Mouse (Mus musculus) kidney, postnatal 25 days (tissue): ENCODE measurements around the gene Hs3st6.
"Not testable (repeated sequence)": the region's sequence is repeated elsewhere in the genome, so short reads cannot be mapped to it uniquely, and the experiment has no call there.

Experiments
- DNase-seq, 2 experiments: peaks; one replicate each; pipeline ENCODE4 v3.0.0; 2021; ENCODE audit warnings: mixed read lengths in 2 of 2

The Hs3st6 gene

DNA sequence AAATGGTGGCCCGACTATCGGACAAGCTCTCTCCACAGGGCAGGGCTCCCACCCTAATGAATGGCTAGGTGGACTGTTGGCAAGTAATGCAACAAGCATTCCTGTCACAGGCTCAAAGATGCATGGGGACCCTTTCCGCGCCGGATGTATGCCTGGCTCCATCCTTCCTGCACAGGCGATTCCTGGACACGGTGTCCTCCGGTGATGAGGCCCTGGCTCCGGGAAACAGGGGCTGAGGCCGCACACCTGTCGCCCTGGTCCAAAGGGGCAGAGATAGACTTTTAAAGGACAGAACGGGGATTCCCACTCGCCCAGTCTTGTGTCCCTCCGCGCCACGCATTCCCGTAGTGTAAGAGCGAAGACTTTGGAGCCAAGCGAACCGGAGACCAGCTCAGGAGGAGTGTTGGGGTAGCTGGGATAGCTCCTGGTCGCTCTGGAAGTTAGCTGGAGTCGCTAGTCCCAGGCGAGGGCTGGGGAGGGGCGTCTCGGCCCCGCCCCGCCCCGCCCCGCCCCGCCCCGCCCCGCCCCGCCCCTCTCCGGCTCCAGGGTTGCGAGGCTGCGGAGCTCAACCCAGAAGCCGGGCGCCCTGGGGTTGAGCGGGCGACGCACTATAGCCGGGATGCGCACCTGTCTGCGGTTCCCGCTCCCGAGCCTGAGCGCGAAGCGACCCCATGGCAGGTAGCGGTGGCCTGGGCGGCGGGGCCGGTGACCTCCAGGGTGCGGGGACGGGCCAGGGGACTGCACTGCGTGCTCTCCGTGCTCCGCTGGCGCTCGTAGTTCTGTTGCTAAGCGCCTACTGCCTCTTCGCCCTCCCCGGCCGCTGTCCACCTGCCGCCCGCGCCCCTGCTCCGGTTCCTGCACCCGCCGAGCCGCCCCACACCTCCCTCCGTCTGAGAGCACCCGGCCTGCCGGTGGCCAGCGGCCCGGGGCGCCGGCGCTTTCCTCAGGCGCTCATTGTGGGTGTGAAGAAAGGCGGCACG lies at the start of gene Hs3st6:
Hs3st6 (plus strand) TSS at position 574 of the 980 bp plus-strand sequence.
- peak; percentile 42 to 69 for DNase-seq

DNA sequence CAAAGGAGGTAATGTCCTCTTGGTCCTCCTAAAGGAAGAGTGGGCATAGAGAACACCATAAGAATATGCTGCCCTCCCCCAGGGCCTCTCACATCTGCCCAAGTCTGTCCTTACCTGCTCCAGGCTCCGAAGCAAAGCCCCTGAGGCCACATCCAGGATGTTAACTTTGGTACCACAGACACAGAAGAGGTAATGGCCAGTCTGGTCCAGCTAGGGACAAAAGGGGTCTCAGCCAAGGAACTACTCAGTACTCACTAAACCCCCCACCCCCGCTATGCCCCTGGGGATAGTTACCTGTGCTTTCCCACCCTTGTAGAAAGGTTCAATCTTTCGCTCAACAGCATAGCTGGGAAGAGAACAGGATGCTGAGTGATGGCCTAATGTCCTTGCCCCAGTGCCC lies 47.0 kb upstream of the Hs3st6 start:
- peak in 1 of 2 experiments; percentile 33 for DNase-seq

DNA sequence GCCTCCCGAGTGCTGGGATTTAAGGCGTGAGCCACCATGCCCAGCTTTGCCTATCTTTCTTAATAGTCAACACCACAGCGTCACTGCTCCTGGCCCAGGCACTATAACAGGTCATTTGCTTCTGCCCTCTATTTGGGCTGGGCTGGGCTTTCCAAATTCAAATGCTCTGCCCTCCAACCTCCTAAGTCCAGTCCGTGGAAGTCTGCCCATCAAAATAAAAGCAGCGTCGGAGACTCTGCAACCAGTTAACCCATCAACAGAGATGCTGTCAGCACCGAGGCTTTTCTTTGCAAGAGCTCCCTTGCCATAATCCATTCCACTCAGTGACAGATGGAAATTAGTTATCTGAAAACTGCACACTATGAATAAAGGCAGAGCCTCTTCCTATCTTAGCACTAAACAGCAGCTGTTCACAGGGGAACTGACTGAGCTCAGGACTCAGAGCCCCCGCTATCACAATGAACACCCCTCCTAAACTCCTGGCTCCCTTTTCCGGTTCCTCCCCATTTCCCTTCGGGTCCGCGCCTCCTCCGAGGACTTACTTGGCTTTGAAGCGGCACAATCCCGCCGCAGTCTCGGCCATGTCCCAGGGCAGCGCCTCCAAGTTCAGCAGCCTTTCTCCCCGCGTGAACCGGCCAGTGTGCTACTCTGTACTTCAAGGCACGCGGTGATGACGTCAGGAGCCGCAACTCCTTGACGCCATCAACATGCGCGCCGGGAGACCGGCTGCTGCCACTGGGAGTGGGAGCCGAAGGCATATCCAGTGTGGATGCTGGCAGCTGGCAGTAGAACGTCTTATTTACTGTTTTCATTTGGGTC lies 45.6 kb upstream of the Hs3st6 start, which contains the start of gene Tbl3:
Tbl3 (minus strand) TSS at position 679 of the 819 bp plus-strand sequence.
- peak; percentile 96 for DNase-seq

DNA sequence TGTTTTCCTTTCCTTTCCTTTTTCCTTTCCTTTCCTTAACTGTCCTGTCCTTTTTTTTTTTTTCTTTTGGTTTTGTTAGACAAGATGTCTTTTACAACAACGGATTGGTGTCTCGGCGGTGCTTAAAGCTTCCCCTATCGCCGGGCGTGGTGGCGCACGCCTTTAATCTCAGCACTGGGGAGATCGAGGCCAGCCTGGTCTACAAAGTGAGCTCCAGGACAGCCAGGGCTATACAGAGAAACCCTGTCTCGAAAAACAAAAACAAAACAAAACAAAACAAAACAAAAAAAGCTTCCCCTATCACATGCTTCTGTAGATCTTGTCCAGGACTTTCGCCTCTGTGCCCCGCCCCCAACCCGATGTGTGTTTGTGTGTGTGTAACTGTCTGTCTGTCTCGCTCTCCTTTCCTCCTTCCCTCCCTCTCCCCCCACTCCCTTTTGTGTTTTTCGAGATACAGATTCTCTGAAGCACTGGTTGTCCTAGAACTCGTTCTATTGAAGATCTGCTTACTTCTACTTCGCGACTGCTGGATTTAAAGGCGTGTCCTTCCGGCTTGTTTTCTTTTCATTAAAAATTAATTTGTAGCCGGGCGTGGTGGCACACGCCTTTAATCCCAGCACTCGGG lies 44.9 kb upstream of the Hs3st6 start:
- peak in 1 of 2 experiments; percentile 39 for DNase-seq

DNA sequence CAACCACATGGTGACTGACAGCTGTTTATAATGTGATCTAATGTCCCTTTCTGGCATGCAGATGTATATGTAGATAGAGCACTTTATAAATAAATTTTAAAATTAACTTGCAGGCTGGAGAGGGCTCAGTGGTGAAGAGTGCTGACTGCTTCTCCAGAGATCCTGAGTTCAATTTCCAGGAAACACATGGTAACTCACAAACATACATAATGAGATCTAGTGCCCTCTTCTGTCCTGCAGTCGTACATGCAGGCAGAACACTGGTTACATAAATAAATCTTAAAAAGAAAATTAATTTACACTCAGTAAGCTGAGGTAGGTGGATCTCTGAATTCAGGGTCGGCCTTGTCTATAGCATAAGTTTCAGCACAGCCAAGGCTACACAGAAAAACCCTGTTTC lies 44.1 kb upstream of the Hs3st6 start:
- no peak for DNase-seq

DNA sequence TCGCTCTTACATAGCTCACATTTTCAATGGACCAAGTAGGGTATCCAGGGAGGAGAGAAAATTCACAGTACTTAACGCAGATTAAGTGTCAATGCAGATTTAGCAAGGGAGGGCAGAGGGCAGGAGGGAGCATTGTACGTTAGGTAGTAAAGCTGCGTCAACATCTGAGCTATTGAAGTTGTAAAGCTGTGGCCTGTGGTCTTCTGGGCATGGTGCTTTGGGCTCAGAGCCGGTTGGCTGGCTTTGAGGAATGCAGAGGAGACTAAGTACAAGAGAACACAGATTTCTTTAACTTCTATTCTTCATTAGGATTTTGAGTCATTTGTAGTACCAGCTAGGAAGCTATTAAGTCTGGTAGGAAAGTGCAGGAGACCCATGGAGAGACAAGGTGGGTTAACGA lies 37.2 kb upstream of the Hs3st6 start:
- DNase-seq: no peak

DNA sequence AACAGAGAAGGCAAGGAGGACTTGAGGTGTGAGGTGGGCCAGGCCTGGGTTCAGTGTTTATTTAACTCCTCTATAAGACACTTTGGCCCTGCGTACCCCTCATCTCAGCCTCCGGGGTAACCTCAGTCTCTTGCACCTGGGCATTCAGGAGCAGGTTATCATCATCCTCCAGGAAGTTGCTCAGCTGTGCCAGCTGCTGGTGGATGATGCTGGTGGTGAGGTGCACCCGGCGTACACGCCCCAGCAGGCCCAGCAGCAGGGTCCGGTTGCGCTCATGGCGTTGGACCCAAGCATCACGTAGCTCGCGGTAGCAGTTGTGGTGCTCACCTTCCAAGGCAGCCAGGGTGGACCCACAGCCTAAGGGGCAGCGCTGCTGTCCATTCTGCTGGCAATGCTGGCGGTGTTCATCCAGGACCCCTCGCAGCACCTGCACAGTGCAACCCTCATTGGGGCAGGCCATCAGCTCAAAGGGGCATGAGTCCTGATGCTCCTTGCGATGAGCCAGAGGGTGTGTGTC lies 36.6 kb upstream of the Hs3st6 start:
- no peak for DNase-seq

DNA sequence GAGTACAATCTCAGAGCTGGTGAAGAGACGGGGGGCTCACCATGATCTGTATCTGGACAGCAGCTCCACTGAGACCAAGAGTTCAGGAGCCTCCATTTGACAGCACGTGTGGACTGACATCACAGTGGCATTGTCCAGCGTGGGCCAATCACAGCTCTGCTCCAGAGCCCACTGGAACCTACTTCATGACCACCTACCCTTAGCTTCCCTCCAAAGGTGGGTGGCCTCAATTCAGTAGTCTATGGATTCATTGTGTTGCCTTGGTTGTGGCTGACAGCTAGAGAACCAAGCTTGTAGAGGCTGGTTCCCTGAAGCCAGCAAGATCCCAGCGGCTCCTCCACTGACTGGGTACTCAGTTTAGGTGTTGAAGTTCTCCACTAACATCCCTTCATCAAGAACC lies 34.8 kb upstream of the Hs3st6 start, which contains the start of the genes Rnf151 and Rps2:
Rnf151 (minus strand) TSS at position 121 of the 400 bp plus-strand sequence.
Rps2 (plus strand) TSS at position 174 of the 400 bp plus-strand sequence.
- DNase-seq: no peak

DNA sequence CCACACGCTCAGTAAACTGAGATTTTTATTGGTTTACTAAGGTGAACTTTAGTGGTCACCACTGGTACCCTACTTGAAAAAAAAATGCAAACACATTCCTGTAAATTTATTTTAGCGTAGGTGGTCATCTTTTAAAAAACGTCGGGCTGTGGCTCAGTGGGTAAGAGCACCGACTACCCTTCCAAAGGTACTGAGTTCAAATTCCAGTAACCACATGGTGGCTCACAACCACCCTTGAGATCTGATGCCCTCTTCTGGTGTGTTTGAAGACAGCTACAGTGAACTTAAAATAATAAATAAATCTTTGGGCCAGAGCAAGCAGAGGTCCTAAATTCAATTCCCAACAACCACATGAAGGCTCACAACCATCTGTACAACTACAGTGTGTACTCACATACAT lies 33.9 kb upstream of the Hs3st6 start:
- DNase-seq: not testable (repeated sequence)

DNA sequence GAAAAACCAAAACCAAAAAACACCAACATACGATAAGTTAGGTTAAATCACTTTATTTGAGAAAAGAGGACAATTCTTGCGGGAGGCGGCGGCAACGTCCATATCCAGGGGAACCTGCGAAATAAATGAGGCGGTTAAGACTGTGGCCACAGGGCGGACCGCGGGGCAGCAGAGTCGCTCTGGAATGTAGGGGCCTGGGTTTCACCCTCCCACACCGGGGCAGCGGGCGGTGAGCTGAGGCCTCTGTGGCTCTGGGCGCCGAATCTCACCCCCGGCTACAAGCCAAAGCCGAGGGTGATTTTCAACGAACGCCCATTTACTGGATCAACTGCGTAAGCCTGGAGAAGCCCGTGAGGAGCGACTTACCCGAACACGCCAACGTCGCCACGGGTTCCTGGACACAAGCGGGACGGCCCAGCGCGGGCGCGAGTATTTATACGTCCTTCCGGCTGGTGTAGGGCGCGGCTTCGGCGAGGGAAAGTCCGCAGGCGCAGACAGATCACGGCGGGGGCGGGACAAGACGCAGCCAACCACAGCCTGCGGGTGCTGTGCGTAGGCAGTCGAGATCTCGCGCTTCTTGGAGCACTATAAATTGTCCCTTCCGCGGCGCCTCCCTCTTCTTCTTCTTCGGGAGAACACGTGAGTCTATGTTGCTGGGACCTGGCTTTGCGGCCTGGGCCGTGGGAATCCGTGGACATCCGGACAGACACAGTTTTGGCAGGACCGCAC lies 33.1 kb upstream of the Hs3st6 start:
- DNase-seq: peak; percentile 99

DNA sequence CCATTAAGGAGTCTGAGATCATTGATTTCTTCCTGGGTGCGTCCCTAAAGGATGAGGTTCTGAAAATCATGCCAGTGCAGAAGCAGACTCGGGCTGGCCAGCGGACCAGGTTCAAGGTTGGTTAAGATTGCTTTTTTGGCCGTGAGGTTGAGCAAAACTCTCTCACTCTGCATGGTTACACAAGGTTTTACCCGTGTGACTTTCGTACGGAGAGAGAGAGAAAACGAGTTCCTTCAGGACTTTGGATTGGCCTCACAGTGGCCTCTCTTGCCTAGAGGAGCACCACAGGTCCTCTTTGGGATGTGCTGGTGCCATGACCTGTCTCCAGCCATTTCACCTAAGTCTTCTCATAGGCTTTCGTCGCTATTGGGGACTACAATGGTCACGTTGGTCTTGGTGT lies 32.2 kb upstream of the Hs3st6 start:
- DNase-seq: not testable (repeated sequence)

DNA sequence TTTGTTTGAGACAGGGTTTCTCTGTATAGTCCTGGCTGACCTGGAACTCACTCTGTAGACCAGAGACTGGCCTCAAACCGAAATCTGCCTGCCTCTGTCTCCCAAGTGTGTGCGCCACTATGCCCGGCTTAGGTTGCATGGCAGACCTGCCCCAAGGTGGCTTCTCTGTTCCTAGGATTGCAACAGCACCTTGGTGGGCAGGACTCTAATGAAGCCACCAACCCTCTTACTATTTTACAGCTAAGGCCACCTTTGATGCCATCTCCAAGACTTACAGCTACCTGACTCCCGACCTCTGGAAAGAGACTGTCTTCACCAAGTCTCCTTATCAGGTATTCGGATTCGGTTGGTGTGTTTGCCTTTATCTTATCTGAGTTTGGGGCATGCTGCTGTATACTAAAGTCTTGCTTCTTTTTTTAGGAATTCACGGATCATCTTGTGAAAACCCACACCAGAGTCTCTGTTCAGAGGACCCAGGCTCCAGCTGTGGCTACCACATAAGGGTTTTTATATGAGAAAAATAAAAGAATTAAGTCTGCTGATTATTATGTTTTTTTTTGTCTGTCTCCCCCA lies 31.3 kb upstream of the Hs3st6 start:
- not testable (repeated sequence) for DNase-seq

DNA sequence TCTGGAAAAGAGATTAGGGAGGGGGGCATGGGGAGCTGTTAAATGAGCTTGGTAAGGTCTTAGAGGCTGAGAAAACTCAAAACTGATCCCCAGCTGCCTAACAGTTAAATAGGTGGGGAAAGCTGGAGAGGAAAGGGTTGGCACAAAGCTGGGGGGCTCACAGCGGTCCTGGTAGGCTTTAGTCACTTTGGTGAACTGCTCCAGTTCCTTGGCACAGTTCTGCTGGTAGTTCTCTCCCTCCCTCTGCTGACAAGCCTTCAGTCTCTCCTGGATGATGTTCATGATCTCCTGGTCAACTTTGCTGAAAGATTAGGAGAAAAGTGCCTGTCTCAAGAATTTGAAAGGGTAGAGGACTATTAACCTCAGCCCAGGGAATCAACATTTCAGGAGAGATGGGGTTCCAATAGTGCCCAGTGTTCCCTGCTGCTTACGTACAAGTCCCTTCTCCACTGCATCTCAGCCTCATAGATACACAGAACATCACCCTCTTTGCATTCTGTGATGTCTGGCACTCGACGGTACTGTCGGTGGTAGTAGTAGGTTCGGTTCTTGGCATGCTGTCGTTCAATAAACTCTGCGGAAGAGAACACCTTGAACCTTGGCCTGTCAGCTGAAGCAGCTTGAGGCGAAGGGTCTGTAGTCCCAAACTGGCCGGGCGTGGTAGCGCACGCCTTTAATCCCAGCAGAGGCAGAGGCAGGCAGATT lies 30.4 kb upstream of the Hs3st6 start:
- no peak for DNase-seq

DNA sequence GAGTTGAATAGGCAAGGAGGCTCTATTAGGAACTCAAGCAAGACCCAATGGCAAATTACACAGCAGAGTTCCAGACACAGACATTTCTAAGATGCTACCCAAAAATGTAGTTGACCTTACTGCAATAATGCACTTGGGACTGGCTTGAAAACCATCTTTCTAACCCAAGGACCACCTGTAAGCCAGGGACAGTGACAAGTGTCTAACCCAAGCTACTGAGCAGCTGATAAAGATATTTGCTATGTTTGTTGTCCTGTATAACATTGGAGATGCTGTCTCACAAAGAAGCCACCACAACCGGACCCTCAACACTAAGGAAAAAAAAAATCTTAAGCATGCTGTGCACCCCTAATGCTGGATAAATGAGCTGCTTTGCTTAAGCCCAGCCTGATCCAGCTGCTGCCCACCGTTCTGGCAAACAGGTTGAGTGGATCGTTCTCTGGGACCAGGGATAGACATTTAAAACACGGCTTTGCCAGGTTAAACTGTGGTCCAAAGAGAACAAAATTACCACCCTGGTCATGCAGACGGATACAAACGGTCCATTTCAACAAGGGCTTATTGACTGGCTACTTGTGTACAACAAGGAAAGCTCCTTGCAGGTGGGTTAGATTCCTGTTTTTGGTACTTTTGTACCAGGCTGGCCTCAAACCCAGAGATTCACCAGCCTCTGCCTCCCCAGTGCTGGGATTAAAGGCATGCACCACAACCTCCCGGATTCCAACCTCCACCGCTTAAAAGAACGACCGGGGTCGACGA lies 29.5 kb upstream of the Hs3st6 start:
- DNase-seq: no peak

DNA sequence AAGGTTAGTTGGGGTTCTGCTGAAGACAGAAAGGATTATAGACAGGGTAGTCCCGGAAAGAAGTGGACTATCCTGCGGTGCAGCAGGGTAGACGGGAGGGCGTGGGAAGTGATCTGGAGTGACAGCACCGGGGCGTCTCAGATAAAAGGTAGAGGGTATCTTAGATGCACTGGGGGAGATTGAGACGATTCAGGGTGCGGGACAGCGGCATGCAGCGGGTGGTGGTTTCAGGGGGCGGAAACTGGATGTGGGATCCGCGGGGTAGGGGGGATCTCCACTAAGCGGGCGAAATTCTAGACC lies 29.0 kb upstream of the Hs3st6 start:
- no peak for DNase-seq

DNA sequence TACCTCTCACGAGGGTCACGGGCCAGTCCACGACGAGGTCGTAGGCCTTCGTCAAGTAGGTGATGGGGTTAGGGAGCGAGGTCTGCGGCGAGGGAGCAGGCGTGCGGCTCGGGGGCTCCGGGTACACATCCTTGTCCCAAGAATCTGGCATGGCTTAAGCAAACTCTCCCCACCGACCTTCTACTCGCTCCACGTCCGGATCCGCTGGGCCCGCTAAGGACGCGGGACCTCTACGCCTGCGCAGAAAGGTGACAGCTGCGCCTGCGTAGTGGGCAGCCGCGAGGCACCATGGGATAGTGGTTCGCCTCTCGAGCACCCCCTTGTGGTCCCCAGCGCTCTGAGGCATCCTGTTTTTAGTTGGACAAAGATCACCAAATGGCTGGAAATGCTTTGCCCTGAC lies 28.6 kb upstream of the Hs3st6 start, which contains the start of gene Ndufb10:
Ndufb10 (minus strand) TSS at position 295 of the 400 bp plus-strand sequence.
- DNase-seq: peak; percentile 96 to 99

DNA sequence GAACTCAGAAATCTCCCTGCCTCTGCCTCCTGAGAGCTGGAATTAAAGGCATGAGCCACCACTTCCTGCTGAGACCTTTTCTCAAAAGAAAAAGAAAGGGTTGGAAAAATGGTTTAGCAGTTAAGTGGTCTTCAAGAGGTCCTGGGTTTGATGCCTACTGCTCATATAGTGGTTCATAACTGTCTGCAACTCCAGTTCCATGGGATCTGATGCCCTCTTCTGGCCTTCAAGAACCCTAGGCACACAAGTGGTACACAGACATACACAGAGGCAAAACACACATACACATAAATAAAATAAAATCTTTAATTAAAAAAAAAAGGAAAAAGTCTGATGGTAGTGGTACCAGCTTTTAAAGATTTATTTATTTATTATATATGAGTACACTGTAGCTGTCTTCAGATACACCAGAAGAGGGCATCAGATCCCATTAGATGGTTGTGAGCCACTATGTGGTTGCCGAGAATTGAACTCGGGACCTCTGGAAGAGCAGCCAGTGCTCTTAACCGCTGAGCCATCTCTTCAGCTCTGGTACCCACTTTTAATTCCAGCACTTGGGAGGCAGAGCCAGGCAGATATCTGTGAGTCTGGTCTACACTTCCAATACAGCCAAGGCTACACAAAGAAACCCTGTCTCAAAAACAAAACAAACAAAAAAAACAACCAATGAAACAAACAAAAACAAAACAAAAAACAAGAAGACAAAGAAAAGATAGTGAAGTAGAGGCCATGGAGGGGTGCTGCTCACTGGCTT lies 27.0 kb upstream of the Hs3st6 start:
- no peak for DNase-seq

DNA sequence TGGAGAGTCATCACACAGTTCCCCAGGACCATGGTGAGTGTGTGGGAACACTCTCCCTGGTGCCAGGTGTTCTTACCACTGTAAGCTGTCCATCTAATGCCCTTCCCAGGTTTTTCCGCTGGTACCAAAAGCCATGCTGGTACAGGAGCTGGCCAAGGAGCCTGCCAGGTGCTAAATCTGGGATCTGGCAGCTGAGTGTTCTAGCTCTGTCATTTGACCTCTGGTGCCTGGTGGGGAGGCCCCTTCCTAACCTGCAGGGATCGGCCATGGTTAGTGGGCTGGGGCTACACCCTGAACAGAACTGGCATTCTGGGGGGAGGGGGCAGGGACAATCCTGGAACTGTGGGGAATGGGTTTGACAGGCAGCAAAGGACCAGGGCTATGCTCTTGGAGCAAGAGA lies 25.2 kb upstream of the Hs3st6 start, which contains the start of gene Rpl3l:
Rpl3l (plus strand) TSS at position 203 of the 400 bp plus-strand sequence.
- no peak for DNase-seq

DNA sequence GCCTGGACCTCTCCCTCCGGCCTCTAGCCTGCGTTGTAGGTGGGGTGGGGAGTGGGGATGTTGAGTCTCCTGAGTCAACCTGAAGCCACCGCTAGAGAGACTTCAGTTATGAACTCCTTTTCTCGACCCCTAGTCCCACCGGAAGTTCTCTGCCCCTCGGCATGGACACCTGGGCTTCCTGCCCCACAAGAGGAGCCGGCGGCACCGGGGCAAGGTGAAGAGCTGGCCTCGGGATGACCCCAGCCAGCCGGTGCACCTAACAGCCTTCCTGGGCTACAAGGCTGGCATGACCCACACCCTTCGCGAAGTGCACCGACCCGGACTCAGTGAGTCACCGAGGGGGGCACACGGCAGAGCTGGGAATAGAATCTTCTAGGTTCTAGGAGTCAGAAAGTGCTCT lies 24.6 kb upstream of the Hs3st6 start:
- DNase-seq: no peak
